Mouse (Mus musculus) spleen, postnatal 10 days (tissue): ENCODE results near the gene Grb2.
"Not testable (repeated sequence)": the region's sequence is repeated elsewhere in the genome, so short reads cannot be mapped to it uniquely, and the experiment has no call there.

Experiments
- DNase-seq, 2 experiments: peaks; one replicate each; pipeline ENCODE4 v3.0.0; 2021 to 2022; ENCODE audit warnings: low spot score in 2 of 2

The Grb2 gene

GRCm38 (mm10) chr11:115649706-115650105, 58.7 kb downstream of the Grb2 start:
- no peak for DNase-seq

DNA sequence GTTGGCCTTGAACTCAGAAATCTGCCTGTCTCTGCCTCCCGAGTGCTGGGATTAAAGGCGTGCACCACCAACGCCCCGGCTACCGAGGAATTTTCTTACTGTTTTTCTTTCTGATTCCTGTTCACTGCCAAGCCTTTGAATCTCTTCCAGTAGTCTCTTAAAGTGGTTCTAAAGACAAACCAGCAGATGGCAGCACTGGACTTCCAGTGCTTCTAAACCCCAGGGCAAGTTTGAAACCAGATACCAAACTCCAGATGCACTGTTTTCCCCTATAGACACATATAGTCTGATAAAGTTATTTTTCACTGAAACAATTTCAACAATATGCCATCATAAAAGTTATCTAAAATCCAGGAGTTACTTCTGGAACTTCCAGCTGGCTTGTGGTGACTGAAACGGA, 60.9 kb downstream of the Grb2 start:
- peak in 1 of 2 experiments; percentile 71 for DNase-seq

DNA sequence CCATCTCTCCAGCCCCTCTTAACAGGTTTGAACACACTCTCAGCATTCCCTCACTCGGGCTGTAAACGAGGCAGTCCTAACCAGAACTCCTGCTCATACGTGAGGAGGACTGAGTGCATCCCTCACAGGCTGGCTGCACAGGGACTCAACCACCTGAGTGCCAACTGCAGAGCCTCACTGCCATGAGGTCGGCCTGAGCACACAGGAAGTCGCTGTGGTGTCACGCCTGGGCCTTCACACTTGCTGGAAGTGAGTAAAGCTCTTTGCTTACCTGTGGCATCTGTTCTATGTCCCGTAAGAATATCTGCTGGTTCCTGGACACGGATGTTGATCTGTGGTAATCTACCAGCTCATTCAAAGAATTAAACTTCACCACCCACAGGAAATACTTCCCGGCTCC, 62.0 kb downstream of the Grb2 start:
- no peak for DNase-seq

- DNase-seq, result not testable (repeated sequence)
Observed at GRCm38 (mm10) chr11:115645498-115645897, 62.9 kb downstream of the Grb2 start.

DNA sequence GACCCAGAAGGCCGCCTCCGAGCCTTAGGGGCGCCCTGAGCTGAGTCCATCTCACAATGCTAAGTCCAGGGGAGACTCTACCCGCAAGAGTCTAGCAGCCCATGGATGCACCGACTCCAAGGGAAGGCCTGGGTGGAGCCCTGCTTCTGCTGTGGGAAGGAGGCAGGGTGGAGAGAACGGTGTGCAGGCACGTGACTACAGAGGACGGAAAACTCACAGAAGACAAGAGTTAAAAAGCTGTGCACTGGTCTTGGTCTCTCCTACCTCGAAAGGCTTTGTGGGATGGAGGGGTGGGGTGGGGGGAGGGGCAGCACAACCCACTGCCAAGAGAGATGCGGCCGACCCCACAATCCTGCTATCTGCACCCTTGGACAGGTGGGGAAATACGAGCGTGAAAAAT, 64.1 kb downstream of the Grb2 start:
- DNase-seq, result no peak

- no peak for DNase-seq
Observed at GRCm38 (mm10) chr11:115643265-115643664, 65.1 kb downstream of the Grb2 start.

DNA sequence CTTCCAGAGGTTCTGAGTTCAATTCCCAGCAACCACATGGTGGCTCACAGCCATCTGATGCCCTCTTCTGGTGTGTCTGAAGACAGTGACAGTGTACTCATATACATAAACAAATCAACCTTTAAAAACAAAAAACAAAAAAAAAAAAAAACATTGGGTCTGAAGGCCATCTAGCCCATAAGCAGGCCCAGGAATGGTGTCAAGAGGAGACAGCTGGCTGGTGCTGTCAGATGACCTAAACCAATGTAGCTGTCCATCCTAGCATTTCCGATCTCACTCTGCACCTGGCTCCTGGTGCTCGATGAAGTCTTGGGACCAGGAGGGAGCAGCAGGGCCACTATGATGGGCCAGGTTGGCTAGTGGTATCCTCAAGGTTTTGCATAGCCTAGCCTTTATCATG, 65.7 kb downstream of the Grb2 start:
- DNase-seq, result no peak

GRCm38 (mm10) chr11:115641664-115642036, 66.7 kb downstream of the Grb2 start:
- no peak for DNase-seq

DNA sequence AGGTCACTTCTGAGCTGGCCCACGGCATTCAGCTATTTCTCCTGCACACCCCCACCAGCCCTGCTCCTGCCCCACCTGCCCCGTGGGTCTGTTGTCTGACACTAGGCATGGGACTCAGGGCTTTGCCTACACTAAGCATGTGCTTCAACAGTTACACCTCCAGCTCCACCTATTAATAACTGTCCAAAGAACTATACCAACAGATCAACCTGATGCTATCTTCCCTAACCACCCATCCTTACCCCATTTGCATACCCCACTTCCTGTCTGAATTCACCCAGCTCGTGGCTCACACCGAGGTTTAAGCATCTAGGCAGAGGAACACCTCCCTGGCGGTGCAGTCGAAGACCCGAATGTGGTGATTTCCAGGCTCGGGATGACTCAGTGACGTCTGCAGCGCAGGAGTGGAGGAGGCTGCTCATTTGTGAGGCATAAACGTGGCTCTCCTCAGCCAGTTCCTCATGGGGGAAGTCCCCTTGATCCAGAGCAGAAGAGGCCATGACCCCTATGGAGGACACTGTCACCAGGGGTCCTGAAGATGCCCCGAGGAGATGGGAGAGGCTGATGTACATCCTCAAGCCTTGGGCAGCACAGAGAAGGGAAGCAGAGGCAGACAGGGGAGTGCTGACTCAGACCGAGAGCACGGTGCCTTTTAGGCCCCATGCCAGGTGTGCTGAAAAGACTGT, 67.3 kb downstream of the Grb2 start:
- DNase-seq, result peak; percentile 34 to 60

- no peak for DNase-seq
Observed at GRCm38 (mm10) chr11:115640311-115640828, 68.0 kb downstream of the Grb2 start.

DNA sequence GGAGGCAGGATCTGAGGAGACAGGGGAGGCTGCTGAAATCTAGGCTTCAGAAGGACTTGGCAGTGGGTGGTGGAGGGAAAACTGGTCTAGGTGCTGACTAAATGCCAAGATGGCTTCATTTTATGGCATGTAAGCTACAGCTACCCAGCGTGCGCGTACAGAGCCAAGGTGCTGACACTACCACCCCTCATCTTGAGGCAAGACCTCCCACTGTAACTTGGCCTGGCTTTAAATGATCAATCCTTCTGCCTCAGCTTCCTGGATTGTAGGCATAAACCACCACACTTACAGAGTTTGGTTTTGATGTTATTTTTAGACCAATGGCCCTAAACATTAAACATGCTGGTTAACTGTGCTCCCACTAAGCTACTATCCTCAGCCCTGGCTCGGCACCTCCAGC, 68.9 kb downstream of the Grb2 start:
- DNase-seq, result no peak

DNA sequence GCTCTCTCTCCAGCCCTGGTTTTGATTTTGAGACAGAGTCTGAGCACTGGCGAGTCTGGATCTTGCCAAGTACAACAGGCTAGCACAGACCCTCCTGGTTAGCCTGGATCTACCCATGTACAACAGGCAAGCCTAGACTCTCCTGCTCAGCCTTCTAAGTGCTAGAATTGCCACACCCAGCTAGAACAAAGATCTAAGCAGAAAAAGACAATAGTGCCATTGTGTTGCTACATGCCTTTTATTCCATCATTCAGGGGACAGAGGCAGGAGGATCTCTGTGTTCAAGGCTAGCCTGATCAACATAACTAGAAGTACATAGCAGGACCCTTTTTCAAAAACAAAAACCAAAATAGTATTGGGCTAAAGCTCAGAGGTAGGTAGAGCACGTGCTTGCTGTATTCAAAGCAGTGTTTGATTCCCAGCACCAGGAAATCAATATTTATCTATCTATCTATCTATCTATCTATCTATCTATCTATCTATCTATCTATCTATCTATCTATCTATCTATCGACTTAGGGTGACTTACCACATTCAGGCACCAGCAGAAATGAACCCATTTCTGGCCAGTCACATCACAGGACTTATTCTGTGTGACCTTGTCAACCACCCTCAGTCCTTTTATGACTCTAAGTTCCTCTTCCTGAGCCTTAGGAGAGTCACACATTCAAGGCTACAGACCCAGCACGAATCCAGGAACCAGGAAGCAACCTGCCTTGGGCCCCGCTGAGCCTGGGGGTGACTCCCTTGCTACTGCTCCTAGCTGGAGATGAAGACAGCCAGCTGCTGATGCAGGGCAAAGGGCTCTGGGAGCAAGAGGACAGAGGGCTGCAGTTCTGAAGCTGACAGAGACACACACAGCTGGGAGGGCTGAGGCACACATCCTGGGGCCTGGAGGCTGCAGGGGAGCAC, 69.6 kb downstream of the Grb2 start:
- DNase-seq, result no peak

DNA sequence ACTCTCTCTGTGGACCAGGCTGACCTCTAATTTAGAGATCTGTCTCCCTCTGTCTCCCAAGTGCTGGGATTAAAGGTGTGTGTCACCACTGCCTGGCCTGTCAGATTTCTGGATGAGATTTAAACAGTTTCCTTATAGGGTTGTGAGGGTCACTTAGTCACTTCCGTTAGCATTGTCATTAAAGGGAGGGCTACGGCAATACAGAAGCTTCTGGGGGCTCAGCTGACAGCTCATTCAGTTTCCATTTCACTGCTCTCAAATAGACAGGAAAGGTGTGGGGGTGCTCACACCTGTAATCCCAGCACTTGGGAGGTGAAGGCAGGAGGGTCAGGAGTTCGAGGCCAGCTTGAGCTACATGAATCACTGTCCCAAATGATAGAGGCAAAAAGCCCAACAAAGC, 71.4 kb downstream of the Grb2 start:
- no peak for DNase-seq

DNA sequence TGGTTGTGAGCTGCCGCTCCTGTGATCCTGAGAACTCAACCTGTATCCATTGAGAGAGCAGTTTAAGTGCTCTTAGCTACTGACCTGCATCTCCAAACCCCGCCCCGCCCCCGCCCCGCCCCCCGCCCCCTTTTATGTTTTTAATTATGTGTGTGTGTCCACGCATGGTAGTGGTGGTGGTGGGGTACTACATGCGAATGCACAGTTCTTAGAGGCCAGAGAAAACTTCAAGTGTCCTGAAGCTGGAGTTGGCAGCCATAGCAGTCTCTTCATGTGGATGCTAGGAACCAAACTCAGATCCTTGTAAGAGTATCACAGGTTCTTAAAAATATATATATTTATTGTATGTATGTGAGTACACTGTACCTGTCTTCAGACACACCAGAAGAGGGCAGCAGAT, 72.9 kb downstream of the Grb2 start:
- DNase-seq, result no peak

- DNase-seq, result no peak
Observed at GRCm38 (mm10) chr11:115635041-115635440, 73.4 kb downstream of the Grb2 start.

DNA sequence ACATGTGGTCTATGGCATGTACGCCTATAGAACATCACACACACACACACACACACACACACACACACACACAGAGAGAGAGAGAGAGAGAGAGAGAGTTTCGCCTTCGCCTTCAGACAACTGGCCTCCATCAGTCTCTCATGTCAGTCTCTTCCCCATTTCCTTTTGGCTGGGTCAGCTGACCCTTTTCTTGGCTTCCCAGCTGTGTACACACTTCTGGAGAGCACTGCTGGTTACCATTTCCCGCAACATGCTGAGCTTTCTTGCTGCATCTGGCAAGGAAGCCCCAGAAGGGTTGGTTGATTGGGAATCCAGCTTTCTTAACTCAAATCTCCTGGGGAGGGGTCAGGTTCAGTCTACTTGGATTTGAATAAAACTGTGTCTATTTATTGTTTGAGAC, 74.3 kb downstream of the Grb2 start:
- DNase-seq, result no peak

DNA sequence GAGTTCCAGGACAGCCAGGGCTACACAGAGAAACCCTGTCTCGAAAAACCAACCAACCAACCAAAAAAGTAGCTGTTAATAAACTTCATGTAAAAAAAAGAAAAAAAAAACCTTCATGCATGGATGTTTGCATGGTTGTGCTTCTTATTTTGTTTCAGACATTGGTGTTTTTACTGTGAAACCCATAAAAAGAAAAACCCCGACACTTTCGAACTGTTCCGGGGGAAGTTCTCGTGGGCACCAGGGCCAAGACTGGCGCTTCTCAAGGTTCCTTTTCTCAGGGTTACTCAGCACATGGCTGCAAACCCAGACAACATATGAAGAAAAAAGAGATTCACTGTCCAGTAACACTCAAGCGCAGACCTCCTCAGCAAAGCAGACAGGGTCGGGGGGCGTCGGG, 75.5 kb downstream of the Grb2 start:
- DNase-seq, result no peak

- no peak for DNase-seq
Observed at GRCm38 (mm10) chr11:115632247-115632646, 76.2 kb downstream of the Grb2 start.

DNA sequence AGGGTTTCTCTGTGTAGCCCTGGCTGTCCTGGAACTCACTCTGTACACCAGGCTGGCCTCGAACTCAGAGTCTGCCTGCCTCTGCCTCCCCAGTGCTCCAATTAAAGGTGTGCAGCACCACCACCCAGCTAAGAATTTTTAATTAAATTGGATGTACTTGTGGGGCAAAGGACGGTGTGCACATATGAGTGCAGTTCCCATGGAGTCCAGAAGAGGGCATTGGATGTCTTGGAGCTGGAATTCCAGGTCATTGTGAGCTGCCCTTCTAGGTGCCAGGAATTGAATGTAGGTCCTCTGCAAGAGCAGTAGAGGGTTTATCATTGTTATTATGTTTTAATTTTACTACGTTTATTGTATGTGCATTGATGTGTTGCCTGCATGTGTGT, 76.9 kb downstream of the Grb2 start:
- peak in 1 of 2 experiments; percentile 49 for DNase-seq

GRCm38 (mm10) chr11:115630532-115631504, 77.6 kb downstream of the Grb2 start:
- peak; percentile 44 to 80 for DNase-seq

DNA sequence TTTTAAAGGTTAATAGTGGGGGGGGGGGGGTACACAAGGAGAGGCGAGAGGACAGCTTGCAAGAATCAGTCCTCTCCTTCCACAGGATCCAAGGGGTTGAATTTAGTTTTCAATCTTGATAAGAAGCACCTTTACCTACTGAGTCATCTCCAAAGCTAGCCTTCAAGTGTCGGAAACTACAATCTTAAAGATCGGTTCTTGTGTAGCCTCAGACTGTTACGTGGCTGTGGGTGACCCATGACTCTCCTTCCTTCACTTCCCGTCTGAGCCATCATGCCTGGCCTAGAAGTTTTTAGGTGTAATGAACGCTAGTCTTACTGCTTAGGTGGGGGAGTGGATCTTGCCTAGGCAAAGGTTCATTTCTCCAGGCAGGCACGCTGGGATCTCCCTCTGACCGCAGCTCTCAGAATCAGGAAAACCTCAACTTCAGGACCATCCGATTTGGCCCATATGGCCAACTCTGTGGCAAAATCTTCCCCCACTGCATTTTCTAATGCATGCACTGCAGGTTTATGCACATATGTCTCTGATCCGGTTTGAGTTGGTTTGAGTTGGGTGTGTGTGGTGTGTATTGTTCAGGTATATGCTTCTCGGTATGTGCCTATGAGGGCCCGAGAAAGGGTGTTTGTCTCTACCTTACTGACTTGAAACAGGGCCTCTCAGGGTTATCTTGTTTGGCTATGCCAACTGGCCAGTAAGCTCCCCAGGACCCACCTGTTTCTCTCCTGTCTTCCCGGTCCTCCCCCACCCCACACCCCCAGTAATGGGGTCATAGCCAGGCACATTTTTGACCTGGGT, 78.5 kb downstream of the Grb2 start:
- DNase-seq, result no peak
